Mouse (Mus musculus) stomach, postnatal 0 days (tissue): ENCODE measurements around the gene Usf2.

Source experiments
- CTCF ChIP-seq: IDR thresholded peaks from 2 replicates; pipeline ENCODE4 v1.5.1; 2016; ENCODE audit warnings: antibody characterized with exemption, low read depth, mild to moderate bottlenecking, moderate library complexity
- EP300 ChIP-seq: optimal IDR thresholded peaks from 2 replicates; pipeline ENCODE3; 2016; ENCODE audit warnings: antibody characterized with exemption

- TF ChIP-seq EP300 (no peak), CTCF (no peak)
Observed at GRCm38 (mm10) chr7:30908992-30909431, 47.6 kb downstream of the Usf2 start.
